Mouse (Mus musculus) intestine, postnatal 0 days (tissue): ENCODE measurements around the gene Rmdn2. TPM values are rescaled to one million over a fixed set of nuclear protein-coding genes. Genes with fewer than 3 reads are reported as not detected.

Experiments
- ATAC-seq: fragments of 200-750 bp; cut with Nextera tagmentation; 2 replicates; pipeline ENCODE4 v1.8.0; 2017; ENCODE audit warnings: mild to moderate bottlenecking, moderate TSS enrichment, moderate library complexity
- H3K27ac ChIP-seq: fragments of 300-500 bp; sonication (generic); 2 replicates; pipeline ENCODE4 v1.5.1; 2014; ENCODE audit warnings: mild to moderate bottlenecking, low read depth, low read length, moderate library complexity
- H3K27me3 ChIP-seq: fragments of 300-500 bp; sonication (generic); replicated peaks from 2 replicates; pipeline ENCODE4 v1.6.1; 2014; ENCODE audit warnings: low read length, mixed read lengths; ENCODE audit not compliant: control insufficient read depth, insufficient read depth
- H3K36me3 ChIP-seq: fragments of 300-500 bp; sonication (generic); 2 replicates; pipeline ENCODE4 v1.6.1; 2014; ENCODE audit warnings: mild to moderate bottlenecking, moderate library complexity; ENCODE audit not compliant: control insufficient read depth, insufficient read depth
- H3K4me1 ChIP-seq: fragments of 300-500 bp; sonication (generic); replicated peaks from 2 replicates; pipeline ENCODE4 v1.6.1; 2014; ENCODE audit warnings: antibody characterized with exemption, low read length, mixed read lengths; ENCODE audit not compliant: control insufficient read depth, insufficient read depth
- H3K4me2 ChIP-seq: fragments of 300-500 bp; sonication (generic); replicated peaks from 2 replicates; pipeline ENCODE4 v1.6.1; 2014; ENCODE audit warnings: low read depth, mild to moderate bottlenecking, moderate library complexity
- H3K4me3 ChIP-seq: fragments of 300-500 bp; sonication (generic); 2 replicates; pipeline ENCODE4 v1.5.1; 2014; ENCODE audit warnings: low read depth, low read length
- H3K9ac ChIP-seq: fragments of 300-500 bp; sonication (generic); 2 replicates; pipeline ENCODE4 v1.6.1; 2014; ENCODE audit warnings: mild to moderate bottlenecking, low read depth, low read length
- H3K9me3 ChIP-seq: fragments of 300-500 bp; sonication (generic); 2 replicates; pipeline ENCODE4 v1.6.1; 2016; ENCODE audit warnings: mixed run types; ENCODE audit not compliant: control insufficient read depth
- CTCF ChIP-seq: sonication (generic); IDR thresholded peaks from 2 replicates; pipeline ENCODE4 v1.5.1; 2016; ENCODE audit warnings: low read depth, mild to moderate bottlenecking, control low read depth, antibody characterized with exemption, moderate library complexity
- WGBS: fragments of 180-500 bp; shearing (Covaris S2); extraction: QIAGEN DNeasy Blood & Tissue Kit; methylation state at CpG from one replicate; pipeline ENCODE4 v1.1.7; 2014; 5-methylcytosine and 5-hydroxymethylcytosine counted together
- polyA plus RNA-seq: library from polyadenylated mRNA; unstranded; fragments of >200 nt; fragmentation: Nextera tagmentation; extraction: Ambion mirVana; gene quantifications from 2 replicates; pipeline ENCODE4 v1.2.1, GENCODE M21; 2015

The Rmdn2 gene
- polyA plus RNA-seq, 1 experiment from 2014 or later = 13.4 TPM

GRCm38 (mm10) chr17:79598596-79599577 is 12.8 kb upstream of the Rmdn2 start:
- no peak overlapping the region for H3K4me2 ChIP-seq

DNA sequence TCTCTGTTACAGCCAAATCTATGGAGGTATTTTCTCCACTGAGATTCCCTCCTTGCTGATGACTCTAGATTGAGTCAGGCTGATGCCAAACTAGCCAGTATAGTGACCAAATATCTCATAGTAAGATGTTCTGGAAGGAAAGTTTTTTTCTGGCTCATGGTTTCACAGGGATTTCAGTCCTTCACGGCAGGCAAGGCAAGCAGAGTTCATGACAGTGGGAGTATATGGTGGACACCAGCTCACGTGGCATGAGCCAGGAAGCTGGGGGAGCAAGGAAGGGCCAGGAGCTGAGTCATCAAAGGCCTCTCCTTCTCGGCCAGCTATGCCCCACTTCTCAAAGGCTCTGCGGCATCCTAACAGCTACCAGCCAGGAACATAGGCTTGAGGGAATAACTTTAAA is 11.6 kb upstream of the Rmdn2 start:
- no peak for ATAC-seq
- no peak for TF ChIP-seq CTCF
- 74% methylated on average over 4 of the region's 4 CpGs for WGBS

More at GRCm38 (mm10) chr17:79598596-79599577, 12.8 kb upstream of the Rmdn2 start:
- Histone ChIP-seq H3K36me3 (no peaks in the 10 kb centered on the region), H3K27ac (no peak overlapping the region), H3K9me3 (no peaks in the 10 kb centered on the region), H3K27me3 (no peaks in the 10 kb centered on the region), H3K9ac (no peak overlapping the region), H3K4me1 (peaks cover 3% of the 10 kb centered on the region; the same call in 1 of the 2 replicates), H3K4me3 (no peak overlapping the region)
- WGBS = 22% methylated on average over 8 of the region's 8 CpGs
- TF ChIP-seq CTCF = no peak
- ATAC-seq = peak; percentile 82

GRCm38 (mm10) chr17:79602381-79602780 is 9.3 kb upstream of the Rmdn2 start:
- Histone ChIP-seq H3K27me3 (no peaks in the 10 kb centered on the region), H3K27ac (no peak overlapping the region), H3K4me1 (peaks cover 3% of the 10 kb centered on the region; the same call in 1 of the 2 replicates), H3K4me2 (no peak overlapping the region), H3K9ac (no peak overlapping the region), H3K36me3 (no peaks in the 10 kb centered on the region), H3K9me3 (no peaks in the 10 kb centered on the region), H3K4me3 (no peak overlapping the region)
- 44% methylated on average over 5 of the region's 5 CpGs for WGBS
- TF ChIP-seq CTCF = no peak
- ATAC-seq = no peak

More for the DNA sequence above, 11.6 kb upstream of the Rmdn2 start:
- Histone ChIP-seq H3K9me3 (no peaks in the 10 kb centered on the region), H3K36me3 (no peaks in the 10 kb centered on the region), H3K4me1 (peaks cover 3% of the 10 kb centered on the region; the same call in 1 of the 2 replicates), H3K27ac (no peak overlapping the region), H3K4me2 (no peak overlapping the region), H3K4me3 (no peak overlapping the region), H3K9ac (no peak overlapping the region), H3K27me3 (no peaks in the 10 kb centered on the region)

GRCm38 (mm10) chr17:79603427-79603826 is 8.2 kb upstream of the Rmdn2 start:
- H3K27me3 ChIP-seq = no peaks in the 10 kb centered on the region
- peaks cover 3% of the 10 kb centered on the region; the same call in 1 of the 2 replicates for H3K4me1 ChIP-seq
- H3K9me3 ChIP-seq = no peaks in the 10 kb centered on the region
- 49% methylated on average over 7 of the region's 7 CpGs for WGBS
- H3K9ac ChIP-seq = no peak overlapping the region
- TF ChIP-seq CTCF = no peak
- ATAC-seq = no peak
- no peaks in the 10 kb centered on the region for H3K36me3 ChIP-seq
- H3K27ac ChIP-seq = no peak overlapping the region
- no peak overlapping the region for H3K4me3 ChIP-seq
- H3K4me2 ChIP-seq = no peak overlapping the region

GRCm38 (mm10) chr17:79605794-79606193 is 5.9 kb upstream of the Rmdn2 start:
- no peak overlapping the region for H3K27ac ChIP-seq
- no peaks in the 10 kb centered on the region for H3K9me3 ChIP-seq
- no peak overlapping the region for H3K9ac ChIP-seq
- H3K36me3 ChIP-seq = no peaks in the 10 kb centered on the region
- no peak for TF ChIP-seq CTCF
- no peaks in the 10 kb centered on the region; the same call in 1 of the 2 replicates for H3K4me1 ChIP-seq
- no peak overlapping the region for H3K4me3 ChIP-seq
- no peaks in the 10 kb centered on the region for H3K27me3 ChIP-seq
- H3K4me2 ChIP-seq = no peak overlapping the region
- no peak for ATAC-seq
- 57% methylated on average over 2 of the region's 2 CpGs for WGBS

- Histone ChIP-seq H3K9me3 (no peaks in the 10 kb centered on the region), H3K27ac (no peak overlapping the region), H3K36me3 (no peaks in the 10 kb centered on the region), H3K4me2 (no peak overlapping the region), H3K4me1 (0 out of 2 replicates have a peak, but pooled peaks cover 2% of the 10 kb centered on the region), H3K9ac (no peak overlapping the region), H3K4me3 (no peak overlapping the region), H3K27me3 (no peaks in the 10 kb centered on the region)
- 88% methylated on average over 1 of the region's 1 CpGs for WGBS
- no peak for TF ChIP-seq CTCF
- no peak for ATAC-seq
Observed at GRCm38 (mm10) chr17:79609697-79610096, 2.0 kb upstream of the Rmdn2 start.
